Mouse (Mus musculus) gastrocnemius, postnatal 36 days (tissue): ENCODE measurements at regions not wholly inside any gene's neighbourhood (a gene's known extent, or its start where the extent isn't known, plus 50 kb on each side); places are given as distances from the start of the nearest gene placed in this dataset.
A peak's percentile ranks its signal among the peaks of the same experiment; 100 is the strongest.

Experiments used
- DNase-seq, 2 experiments: peaks; one replicate each; pipeline ENCODE4 v3.0.0; 2022
- intact Hi-C: fragments of 180-260 bp; cut with DNase I; formaldehyde crosslinking; loops from one replicate; pipeline ENCODE4 v1.15.1; 2025

- DNase-seq: peak; percentile 37 to 41
- intact Hi-C loops: loop anchor here (5.0 kb wide), 2 partner anchors 84 to 244 kb away; no protein-coding TSS in a partner anchor
Observed at GRCm38 (mm10) chr13:73405720-73406629, 61.0 kb upstream of the Lpcat1 start.

DNA sequence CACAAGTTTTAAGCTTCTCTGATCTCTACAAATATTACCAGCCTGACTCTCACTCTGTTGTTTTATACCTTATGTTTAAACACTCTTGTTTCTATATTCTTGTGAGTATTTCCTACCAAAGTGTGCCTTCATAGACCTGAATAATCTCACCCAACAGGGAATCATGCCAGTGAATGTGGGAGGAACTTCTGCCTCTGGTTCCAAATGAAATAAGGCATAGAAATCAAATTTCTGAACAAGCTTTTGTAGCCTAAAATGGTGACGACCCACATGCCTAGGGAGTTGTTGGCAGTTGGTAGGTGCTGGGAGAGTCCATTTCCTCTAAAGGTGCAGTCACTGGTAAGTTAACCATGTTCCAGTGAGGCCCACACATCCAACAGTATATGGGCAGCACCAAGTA, 66.1 kb upstream of the Lpcat1 start:
- no peak for DNase-seq
- intact Hi-C loops: no loop called here

DNA sequence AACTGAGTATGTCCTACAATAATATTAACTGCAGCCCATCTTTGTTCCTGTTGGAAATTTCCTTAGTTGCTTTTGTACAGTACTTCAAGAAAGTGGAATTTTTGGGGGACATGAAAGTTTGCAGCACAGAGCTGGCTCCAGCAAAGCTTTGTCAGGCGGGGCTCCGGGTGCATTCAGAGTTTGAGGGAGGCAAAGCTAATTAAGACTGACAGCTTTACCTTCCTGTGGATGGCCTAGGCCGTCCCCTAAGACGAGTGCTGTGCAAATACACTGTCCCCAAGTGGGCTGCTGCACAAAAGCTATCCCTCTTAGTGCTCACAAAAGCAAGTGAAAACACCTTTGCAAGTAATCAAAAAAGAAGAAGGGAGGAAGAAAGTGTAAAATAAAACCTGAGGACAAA, 68.7 kb upstream of the Ndufs6 start:
- intact Hi-C loops: no loop called here
- no peak for DNase-seq

- no peak for DNase-seq
- intact Hi-C loops: no loop called here
Observed at GRCm38 (mm10) chr13:73395856-73396255, 67.5 kb upstream of the Ndufs6 start.

DNA sequence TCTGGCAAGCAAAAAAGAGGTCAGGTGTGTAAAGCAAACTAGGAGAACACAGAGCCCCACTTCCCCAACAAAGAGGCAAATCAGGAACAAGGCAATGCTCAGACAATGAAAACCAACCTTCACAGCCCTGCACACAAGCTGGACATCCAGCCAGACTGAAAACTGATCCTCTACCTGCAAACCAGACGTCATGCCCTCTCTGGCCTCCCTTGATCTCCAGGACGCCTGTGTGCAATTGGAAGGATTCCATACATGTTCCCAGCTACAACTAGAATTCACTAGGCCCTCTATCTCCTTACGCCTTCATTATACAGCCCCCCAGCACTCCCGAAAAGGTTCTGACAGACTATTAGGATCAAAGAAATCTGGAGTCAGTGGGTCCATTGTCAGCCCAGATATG, 60.7 kb upstream of the Ndufs6 start:
- intact Hi-C loops: no loop called here
- DNase-seq: no peak

- no peak for DNase-seq
- intact Hi-C loops: no loop called here
Observed at GRCm38 (mm10) chr13:73383585-73383984, 55.2 kb upstream of the Ndufs6 start.
